Mouse (Mus musculus) right cerebral cortex, adult 2 months (tissue): ENCODE measurements around the gene Sdk1.
A peak's percentile ranks its signal among the peaks of the same experiment; 100 is the strongest.

Experiments
- DNase-seq, 2 experiments: peaks; one replicate each; pipeline ENCODE4 v3.0.0; 2021 to 2022; ENCODE audit warnings: low spot score in 2 of 2

The Sdk1 gene

GRCm38 (mm10) chr5:141240841-141241543 lies at the start of gene Sdk1:
Gene Sdk1 (plus strand): TSS chr5:141241490.
- DNase-seq: peak; percentile 89 to 91

GRCm38 (mm10) chr5:141197278-141197677 lies 44.0 kb upstream of the Sdk1 start:
- no peak for DNase-seq

- peak; percentile 5 to 27 for DNase-seq
Measured at GRCm38 (mm10) chr5:141202276-141203065, 38.8 kb upstream of the Sdk1 start.

GRCm38 (mm10) chr5:141207061-141207460 lies 34.2 kb upstream of the Sdk1 start:
- peak; percentile 68 to 71 for DNase-seq

- DNase-seq: no peak
Measured at GRCm38 (mm10) chr5:141225243-141225642, 16.0 kb upstream of the Sdk1 start.

GRCm38 (mm10) chr5:141234326-141234725 lies 7.0 kb upstream of the Sdk1 start:
- DNase-seq: no peak

- DNase-seq: no peak
Measured at GRCm38 (mm10) chr5:141239401-141239800, 1.9 kb upstream of the Sdk1 start.

GRCm38 (mm10) chr5:141240441-141240840 lies 849 bp upstream of the Sdk1 start:
- DNase-seq: no peak

- no peak for DNase-seq
Measured at GRCm38 (mm10) chr5:141241645-141242284, 475 bp downstream of the Sdk1 start.

- peak; percentile 4 to 22 for DNase-seq
Measured at GRCm38 (mm10) chr5:141243253-141243965, 2.1 kb downstream of the Sdk1 start.

- no peak for DNase-seq
Measured at GRCm38 (mm10) chr5:141264253-141264652, 23.0 kb downstream of the Sdk1 start.

- DNase-seq: no peak
Measured at GRCm38 (mm10) chr5:141277112-141277511, 35.8 kb downstream of the Sdk1 start.

GRCm38 (mm10) chr5:141281751-141282150 lies 40.5 kb downstream of the Sdk1 start:
- no peak for DNase-seq

GRCm38 (mm10) chr5:141289611-141290010 lies 48.3 kb downstream of the Sdk1 start:
- no peak for DNase-seq

GRCm38 (mm10) chr5:141295240-141295639 lies 54.0 kb downstream of the Sdk1 start:
- DNase-seq: peak; percentile 20 to 44

- no peak for DNase-seq
Measured at GRCm38 (mm10) chr5:141302287-141302694, 61.0 kb downstream of the Sdk1 start.

GRCm38 (mm10) chr5:141303746-141304145 lies 62.5 kb downstream of the Sdk1 start:
- no peak for DNase-seq

GRCm38 (mm10) chr5:141304706-141305105 lies 63.4 kb downstream of the Sdk1 start:
- no peak for DNase-seq

- DNase-seq: peak; percentile 20 to 45
Measured at GRCm38 (mm10) chr5:141310641-141311040, 69.4 kb downstream of the Sdk1 start.

- no peak for DNase-seq
Measured at GRCm38 (mm10) chr5:141311801-141312200, 70.5 kb downstream of the Sdk1 start.

GRCm38 (mm10) chr5:141312305-141312704 lies 71.0 kb downstream of the Sdk1 start:
- DNase-seq: no peak

GRCm38 (mm10) chr5:141317095-141317494 lies 75.8 kb downstream of the Sdk1 start:
- no peak for DNase-seq
